Comparison of ENCODE assay signal across 8 mouse cellular contexts in the genomic region with DNA sequence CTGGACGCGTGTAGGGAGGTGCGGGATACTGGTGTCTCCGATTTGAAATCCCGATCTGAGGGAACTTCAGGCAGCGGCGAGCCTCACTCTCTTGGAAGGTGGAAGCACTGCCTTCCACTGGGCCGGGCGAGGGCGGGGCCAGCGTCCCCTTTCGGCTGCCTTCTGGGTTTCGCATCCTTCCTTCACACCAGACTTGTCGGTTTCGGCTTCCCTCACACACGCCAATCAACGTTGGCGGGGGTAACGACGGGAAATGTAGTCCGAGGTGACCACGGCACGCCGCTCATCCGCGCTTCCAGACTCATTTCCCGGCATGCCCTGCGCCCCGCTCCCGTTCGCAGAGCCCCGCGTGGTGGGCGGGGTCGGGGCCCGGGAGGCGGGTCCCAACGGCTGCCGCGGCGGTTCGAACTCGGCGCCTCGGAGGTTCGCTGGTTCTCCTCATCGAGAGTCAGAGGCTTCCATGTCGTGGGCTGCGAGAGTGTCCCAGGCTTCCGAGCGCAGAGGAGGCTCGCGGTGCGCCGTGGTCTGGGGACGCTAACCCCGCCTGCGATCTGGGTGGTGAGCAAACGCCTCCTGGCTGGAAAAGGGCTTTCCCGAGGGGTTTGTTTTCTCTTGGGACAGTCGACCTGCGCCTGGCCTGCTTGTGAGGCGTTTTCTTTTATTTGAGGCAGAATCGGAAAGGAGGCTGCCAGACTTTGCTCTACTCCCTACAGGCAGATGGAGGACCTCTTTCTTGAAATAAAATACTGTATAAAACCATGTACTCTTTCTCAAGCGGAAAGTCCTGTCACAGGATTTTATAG. TPM values are rescaled to one million over a fixed set of nuclear protein-coding genes. Genes with fewer than 3 reads are reported as not detected.
DNase-seq lines count a peak whose midpoint lies in the region; ATAC-seq and TF ChIP-seq lines count a peak whose summit lies in the region.

A gene (minus strand): TSS at position 180 of the 803 bp plus-strand sequence.
A gene (plus strand): TSS at position 435 of the 803 bp plus-strand sequence.

- no peaks in the 10 kb centered on the region for H3K9me3 ChIP-seq in embryonic facial prominence, embryonic 13.5 days
- no peaks in the 10 kb centered on the region for H3K9me3 ChIP-seq in limb, embryonic 12.5 days
- H3K9me3 ChIP-seq in midbrain, embryonic 15.5 days, result no peaks in the 10 kb centered on the region

- peak; percentile 22; the same call in 1 of the 2 replicates for TF ChIP-seq CTCF in kidney, adult 2 months (conservative IDR thresholded peaks at IDR 0.05; ENCODE audit: insufficient read depth, insufficient read length, low read depth, low read length)
- TF ChIP-seq CTCF in spleen, adult 2 months (IDR thresholded peaks at IDR 0.05; ENCODE audit: extremely low read depth, insufficient read depth, insufficient read length, insufficient replicate concordance), result 0 out of 2 replicates have a peak, but pooled peaks have one; percentile 4

- peak; percentile 99 for DNase-seq in 3134 (ENCODE audit: extremely low read depth, insufficient read length, low spot score)
- peak; percentile 97 to 99 for DNase-seq in adrenal gland, postnatal 36 days
- peak; percentile 97 to 99 for DNase-seq in heart, adult 18-20 months
- peak; percentile 99 for DNase-seq in kidney, adult 2 months
- DNase-seq in spleen, adult 2 months (ENCODE audit: low read depth in 1 of 2, low spot score in 2 of 2), result peak; percentile 97 to 99

- H3K27ac ChIP-seq in embryonic facial prominence, embryonic 13.5 days, result peak within 1 kb of the TSS; percentile 89
- peak within 1 kb of the TSS; percentile 77 for H3K27ac ChIP-seq in kidney, adult 2 months (ENCODE audit: insufficient read depth, low read depth, low read length)
- H3K27ac ChIP-seq in limb, embryonic 12.5 days, result peak within 1 kb of the TSS; percentile 91
- peak within 1 kb of the TSS; percentile 82 for H3K27ac ChIP-seq in midbrain, embryonic 15.5 days
- H3K27ac ChIP-seq in spleen, adult 2 months (ENCODE audit: insufficient read depth, low read length), result peak within 1 kb of the TSS; percentile 92

- peaks cover 11% of the 10 kb centered on the region for H3K4me1 ChIP-seq in embryonic facial prominence, embryonic 13.5 days
- H3K4me1 ChIP-seq in kidney, adult 2 months (ENCODE audit: control insufficient read depth, insufficient read depth, low read length), result no peaks in the 10 kb centered on the region; the same call in 1 of the 2 replicates
- H3K4me1 ChIP-seq in limb, embryonic 12.5 days (replicated peaks), result peaks cover 5% of the 10 kb centered on the region; the same call in 1 of the 2 replicates
- H3K4me1 ChIP-seq in midbrain, embryonic 15.5 days, result peaks cover 21% of the 10 kb centered on the region
- peaks cover 2% of the 10 kb centered on the region; the same call in 1 of the 2 replicates for H3K4me1 ChIP-seq in spleen, adult 2 months (ENCODE audit: control insufficient read depth, insufficient read depth, insufficient read length)

- WGBS in embryonic facial prominence, embryonic 13.5 days, result under 1% methylated on average over 65 of the region's 65 CpGs
- WGBS in kidney, adult 2 months, result under 1% methylated on average over 65 of the region's 65 CpGs
- WGBS in limb, embryonic 12.5 days, result under 1% methylated on average over 65 of the region's 65 CpGs
- 0% methylated on average over 65 of the region's 65 CpGs for WGBS in midbrain, embryonic 15.5 days
- under 1% methylated on average over 65 of the region's 65 CpGs for WGBS in spleen, adult 2 months

- peak within 1 kb of the TSS; percentile 66 for H3K4me2 ChIP-seq in embryonic facial prominence, embryonic 13.5 days
- H3K4me2 ChIP-seq in limb, embryonic 12.5 days, result peak within 1 kb of the TSS; percentile 71
- peak within 1 kb of the TSS; percentile 74 for H3K4me2 ChIP-seq in midbrain, embryonic 15.5 days

- peak within 1 kb of the TSS; percentile 87 for H3K9ac ChIP-seq in embryonic facial prominence, embryonic 13.5 days
- peak within 1 kb of the TSS; percentile 73 for H3K9ac ChIP-seq in limb, embryonic 12.5 days (replicated peaks)
- peak within 1 kb of the TSS; percentile 71 for H3K9ac ChIP-seq in midbrain, embryonic 15.5 days

- H3K4me3 ChIP-seq in embryonic facial prominence, embryonic 13.5 days, result peak within 1 kb of the TSS; percentile 87
- H3K4me3 ChIP-seq in kidney, adult 2 months (ENCODE audit: insufficient read depth, low read depth, low read length), result peak within 1 kb of the TSS; percentile 91
- H3K4me3 ChIP-seq in limb, embryonic 12.5 days (replicated peaks), result peak within 1 kb of the TSS; percentile 76
- H3K4me3 ChIP-seq in midbrain, embryonic 15.5 days, result peak within 1 kb of the TSS; percentile 78
- H3K4me3 ChIP-seq in spleen, adult 2 months (ENCODE audit: extremely low read depth, insufficient read depth, insufficient read length), result peak within 1 kb of the TSS; percentile 98

- H3K36me3 ChIP-seq in embryonic facial prominence, embryonic 13.5 days, result peaks cover 5% of the 10 kb centered on the region; the same call in 1 of the 2 replicates
- no peaks in the 10 kb centered on the region for H3K36me3 ChIP-seq in kidney, adult 2 months (ENCODE audit: control insufficient read depth, insufficient read depth, low read length)
- H3K36me3 ChIP-seq in limb, embryonic 12.5 days, result peaks cover 16% of the 10 kb centered on the region; the same call in 1 of the 2 replicates
- H3K36me3 ChIP-seq in midbrain, embryonic 15.5 days (replicated peaks), result no peaks in the 10 kb centered on the region
- peaks cover 4% of the 10 kb centered on the region for H3K36me3 ChIP-seq in spleen, adult 2 months (ENCODE audit: control insufficient read depth, insufficient read depth, low read length)

- ATAC-seq in embryonic facial prominence, embryonic 13.5 days (ENCODE audit: insufficient number of reproducible peaks, insufficient read depth, low FRiP score, low TSS enrichment, low read depth), result peak; percentile 99
- peak; percentile 99 for ATAC-seq in limb, embryonic 12.5 days (ENCODE audit: insufficient number of reproducible peaks, insufficient read depth, low FRiP score, low TSS enrichment, low read depth)
- ATAC-seq in midbrain, embryonic 15.5 days (replicated peaks), result peak; percentile 99

- no peaks in the 10 kb centered on the region for H3K27me3 ChIP-seq in embryonic facial prominence, embryonic 13.5 days
- H3K27me3 ChIP-seq in kidney, adult 2 months (replicated peaks; ENCODE audit: control insufficient read depth, insufficient read depth, low read length), result no peaks in the 10 kb centered on the region
- H3K27me3 ChIP-seq in limb, embryonic 12.5 days, result no peaks in the 10 kb centered on the region
- H3K27me3 ChIP-seq in midbrain, embryonic 15.5 days (replicated peaks), result no peaks in the 10 kb centered on the region
- no peaks in the 10 kb centered on the region for H3K27me3 ChIP-seq in spleen, adult 2 months (ENCODE audit: control insufficient read depth, insufficient read depth, low read length)

- peak; percentile 37 for TF ChIP-seq POLR2A in kidney, adult 2 months (IDR thresholded peaks at IDR 0.05; ENCODE audit: low read depth, low read length)
- peak; percentile 76 for TF ChIP-seq POLR2A in spleen, adult 2 months (IDR thresholded peaks at IDR 0.05; ENCODE audit: low read depth, low read length)

RNA-seq across cellular contexts. Expression of the first gene that starts in this region (rescaled TPM):
- total RNA-seq in adrenal gland, postnatal 36 days (2021), result 10 to 100 TPM; 65.8 to 71.8 TPM
- polyA plus RNA-seq in embryonic facial prominence, embryonic 13.5 days (2015; fragmentation: Nextera tagmentation; extraction: Ambion mirVana), result 28.1 and 30.4 TPM in 2 replicates
- 10 to 100 TPM; 32.0 to 35.7 TPM for total RNA-seq in heart, adult 18-20 months (2021)
- 39.7 and 60.9 TPM in 2 replicates for polyA plus RNA-seq in kidney, adult 2 months (2012; rRNA removed)
- polyA plus RNA-seq in limb, embryonic 12.5 days (2016; fragmentation: Nextera tagmentation; extraction: Ambion mirVana), result 27.4 and 28.5 TPM in 2 replicates
- 23.1 and 24.1 TPM in 2 replicates for polyA plus RNA-seq in midbrain, embryonic 15.5 days (2015; fragmentation: Nextera tagmentation; extraction: Ambion mirVana)
- 54.0 and 80.2 TPM in 2 replicates for polyA plus RNA-seq in spleen, adult 2 months (2012; rRNA removed)

RNA-seq across cellular contexts. Expression of the second gene that starts in this region (rescaled TPM):
- total RNA-seq in adrenal gland, postnatal 36 days (2021), result 1 to 10 TPM; 1.1 to 1.9 TPM
- 10.8 and 11.1 TPM in 2 replicates for polyA plus RNA-seq in embryonic facial prominence, embryonic 13.5 days (2015; fragmentation: Nextera tagmentation; extraction: Ambion mirVana)
- total RNA-seq in heart, adult 18-20 months (2021), result under 1 TPM; 0.20 to 0.59 TPM
- polyA plus RNA-seq in kidney, adult 2 months (2012; rRNA removed), result 0.06 TPM in 1 of 2 replicates, not detected in the other
- 13.1 and 14.4 TPM in 2 replicates for polyA plus RNA-seq in limb, embryonic 12.5 days (2016; fragmentation: Nextera tagmentation; extraction: Ambion mirVana)
- 2.0 and 2.7 TPM in 2 replicates for polyA plus RNA-seq in midbrain, embryonic 15.5 days (2015; fragmentation: Nextera tagmentation; extraction: Ambion mirVana)
- polyA plus RNA-seq in spleen, adult 2 months (2012; rRNA removed), result 0.07 and 0.11 TPM in 2 replicates

Comparison
In these comparisons a context has a peak if more than half of its experiments do, and no peak if none do; other contexts are left out.
1. Peak in every context shown above with its lines: DNase-seq, ATAC-seq, H3K4me3 ChIP-seq and H3K27ac ChIP-seq.